Mouse (Mus musculus): ENCODE data around the gene Sema3b.
A peak's percentile ranks its signal among the peaks of the same experiment; 100 is the strongest.

Sema3b gene

GRCm38 (mm10) chr9:107632478-107632877, 23.4 kb upstream of the Sema3b start:
- peak; percentile 73 for DNase-seq

- DNase-seq, result peak; percentile 30
Measured at GRCm38 (mm10) chr9:107631861-107632260, 22.8 kb upstream of the Sema3b start.

GRCm38 (mm10) chr9:107631311-107631826, 22.3 kb upstream of the Sema3b start:
- DNase-seq, result peak; percentile 32

DNA sequence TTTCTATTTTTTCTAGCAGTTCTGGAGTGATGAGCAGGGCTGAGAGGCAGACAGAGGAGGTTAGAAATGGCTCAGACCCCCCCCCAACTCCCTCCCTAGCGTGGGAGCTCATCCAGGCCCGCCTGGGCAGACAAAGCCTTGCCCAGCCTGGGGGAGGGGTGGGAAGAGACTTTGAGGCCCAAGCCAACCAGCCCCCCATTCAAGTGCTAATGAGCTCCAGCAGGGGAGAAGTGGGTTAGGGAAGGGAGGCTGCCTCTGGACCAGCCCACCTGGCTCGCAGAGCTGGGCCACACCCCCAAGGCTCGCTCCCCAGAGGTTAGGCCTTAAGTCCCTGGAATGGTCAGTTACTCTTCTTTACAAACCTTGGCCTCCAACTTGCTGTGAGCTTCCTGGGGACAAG, 21.5 kb upstream of the Sema3b start:
- peak; percentile 64 for DNase-seq

- DNase-seq, result peak; percentile 51
Measured at GRCm38 (mm10) chr9:107629901-107630425, 20.9 kb upstream of the Sema3b start.

- DNase-seq, result peak; percentile 42
Measured at GRCm38 (mm10) chr9:107629411-107629730, 20.3 kb upstream of the Sema3b start.

DNA sequence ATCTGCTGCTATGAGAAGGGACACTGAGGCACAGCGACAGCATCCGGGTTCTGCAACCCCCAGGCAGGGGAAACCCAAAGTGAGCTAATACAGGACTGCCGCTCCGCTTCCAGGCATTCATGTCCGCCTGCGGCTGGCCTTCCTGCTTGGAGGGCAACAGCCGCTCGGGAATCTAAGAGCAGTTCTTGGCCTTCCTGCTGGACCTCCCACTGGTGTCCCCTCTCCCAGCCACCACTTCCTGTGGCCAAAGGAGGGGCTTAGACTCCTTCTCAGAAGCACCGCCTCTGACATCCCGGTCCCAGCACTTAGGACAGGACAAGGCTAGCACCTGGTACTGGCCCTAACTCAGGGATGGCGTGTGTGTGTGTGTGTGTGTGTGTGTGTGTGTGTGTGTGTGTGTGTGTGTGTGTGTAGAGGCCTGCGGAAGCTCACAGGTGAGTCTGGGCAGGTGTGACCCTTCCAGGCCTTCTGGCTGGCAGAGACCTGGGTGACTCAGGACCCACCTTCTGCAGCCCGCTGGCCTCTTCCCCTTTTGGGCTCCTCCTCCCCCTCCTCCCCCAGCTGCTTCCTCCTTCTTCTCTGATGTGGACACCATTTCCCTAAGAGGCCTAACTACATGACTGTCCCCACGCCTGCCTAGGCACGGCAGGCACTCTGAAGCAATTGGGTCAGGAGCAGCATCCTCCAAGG, 19.8 kb upstream of the Sema3b start:
- DNase-seq, result peak; percentile 48

DNA sequence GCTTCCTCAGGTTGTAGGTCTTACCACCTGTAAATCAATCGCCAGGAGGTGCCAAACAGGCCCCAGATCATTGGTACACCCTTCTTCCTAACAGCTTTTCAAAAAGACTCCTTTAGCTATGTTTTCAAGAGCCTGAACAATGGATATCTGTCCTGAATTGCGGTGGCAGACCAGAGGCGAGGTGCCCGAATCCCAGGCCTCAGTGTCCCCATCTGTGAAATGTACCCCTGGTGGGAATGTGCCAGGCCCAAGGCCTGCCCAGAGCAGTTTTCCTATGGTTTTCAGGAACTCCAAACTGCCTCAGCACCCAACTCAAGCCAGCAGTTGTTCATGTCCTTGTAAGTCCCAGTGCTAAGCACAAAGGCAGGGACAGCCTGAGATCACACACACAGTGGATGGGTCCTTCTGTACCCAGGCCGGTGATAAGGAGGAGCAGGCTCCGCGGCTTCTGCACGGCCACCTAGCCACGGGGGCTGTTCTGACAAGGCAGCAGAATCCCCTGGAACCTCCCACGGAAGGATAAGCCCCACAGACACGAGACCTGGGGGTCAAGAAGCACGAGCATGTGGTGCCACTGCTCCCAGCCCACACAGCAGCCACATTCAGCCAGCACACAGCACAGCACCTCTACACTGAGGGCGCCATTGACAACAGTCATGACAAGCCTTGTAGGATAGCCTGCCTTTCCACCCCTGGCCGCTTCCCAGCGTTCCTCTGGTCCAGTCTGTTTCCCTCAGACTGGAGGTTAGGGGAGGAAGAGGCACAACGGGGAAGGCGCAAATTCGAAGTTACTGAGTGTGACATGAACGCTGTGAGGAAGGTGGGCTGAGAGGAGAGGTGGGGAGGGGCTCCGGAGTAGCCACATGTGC, 18.6 kb upstream of the Sema3b start:
- peak; percentile 51 for DNase-seq

GRCm38 (mm10) chr9:107626844-107627277, 17.8 kb upstream of the Sema3b start:
- peak; percentile 81 for DNase-seq

GRCm38 (mm10) chr9:107626158-107626843, 17.3 kb upstream of the Sema3b start:
- peak; percentile 45 for DNase-seq

DNA sequence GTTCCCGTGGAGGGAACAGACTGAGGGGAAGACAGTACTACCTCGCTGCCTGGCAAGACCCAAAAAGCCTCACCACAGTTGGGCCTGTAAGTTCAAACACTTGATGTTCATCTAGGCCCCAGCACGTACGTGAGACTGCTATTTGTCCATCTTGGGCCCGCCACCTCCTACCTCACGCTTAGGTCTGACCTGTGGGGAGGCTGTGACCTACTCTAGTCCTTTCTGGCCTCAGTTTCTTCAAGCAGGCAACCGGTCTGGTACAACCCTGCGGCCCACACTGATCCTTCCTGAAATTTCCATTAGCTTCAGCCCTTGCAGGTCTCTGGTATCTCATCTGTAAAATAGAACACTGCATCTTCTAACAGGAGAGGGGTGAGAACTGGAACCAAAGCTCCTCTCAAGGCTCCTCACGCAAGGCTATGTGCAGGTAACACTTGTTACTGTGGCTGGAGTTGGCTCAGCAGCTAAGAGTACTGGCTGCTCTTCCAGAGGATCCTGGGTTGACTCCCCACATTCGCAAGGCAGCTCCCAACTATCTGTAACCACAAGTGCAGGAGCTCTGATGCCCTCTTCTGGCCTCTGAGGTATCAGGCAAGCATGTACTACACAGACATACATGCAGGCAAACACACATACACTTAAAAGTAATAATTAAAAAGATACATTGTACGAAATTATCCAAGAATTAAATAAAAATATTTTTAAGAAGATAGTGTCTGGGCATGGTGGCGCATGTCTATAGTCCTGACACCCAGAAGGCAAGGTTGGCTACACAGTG, 16.5 kb upstream of the Sema3b start:
- DNase-seq, result no peak

DNA sequence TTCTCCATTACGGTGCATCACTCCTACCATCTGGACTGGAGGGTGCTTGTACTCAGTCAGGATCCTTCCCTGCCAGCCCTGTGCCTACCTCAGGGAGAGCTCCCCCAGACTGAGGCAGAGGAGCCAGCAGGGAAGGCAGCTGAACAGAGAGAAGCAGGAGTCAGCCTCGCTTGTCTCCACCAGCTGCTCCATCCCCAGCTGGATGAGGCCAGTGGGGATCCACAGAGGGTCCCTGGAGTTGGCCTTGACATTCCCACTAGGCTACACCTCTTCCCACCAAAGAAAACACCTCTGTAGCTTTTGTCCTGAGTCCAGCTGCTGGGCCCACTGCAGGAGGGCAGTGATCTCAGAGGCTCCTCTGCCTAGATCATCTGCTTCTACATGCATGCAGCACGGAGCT, 15.9 kb upstream of the Sema3b start:
- peak; percentile 28 for DNase-seq

DNA sequence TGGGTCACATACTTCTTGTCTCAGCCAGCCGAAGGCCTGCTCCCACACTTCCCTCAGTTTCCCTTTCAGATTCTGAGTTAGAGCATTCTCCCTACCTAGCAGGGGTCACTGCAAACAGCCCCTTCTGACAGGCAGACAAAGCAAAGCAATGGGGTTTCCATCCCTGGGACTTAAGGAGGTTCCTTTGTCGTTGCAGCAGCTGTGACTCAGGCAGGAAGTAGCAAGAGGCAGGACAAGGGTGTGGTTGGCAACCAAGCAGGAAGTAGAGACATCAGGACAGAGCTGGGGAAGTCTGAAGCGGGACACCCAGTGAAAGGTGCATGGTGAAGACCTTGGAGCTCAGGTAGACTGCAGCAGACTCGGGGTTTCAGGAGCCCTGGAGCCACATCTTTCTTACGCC, 15.5 kb upstream of the Sema3b start:
- no peak for DNase-seq

- peak; percentile 50 for DNase-seq
Measured at GRCm38 (mm10) chr9:107620954-107621353, 11.9 kb upstream of the Sema3b start.

GRCm38 (mm10) chr9:107619546-107619879, 10.5 kb upstream of the Sema3b start:
- DNase-seq, result no peak

- DNase-seq, result peak; percentile 58
Measured at GRCm38 (mm10) chr9:107618778-107619545, 9.9 kb upstream of the Sema3b start.

DNA sequence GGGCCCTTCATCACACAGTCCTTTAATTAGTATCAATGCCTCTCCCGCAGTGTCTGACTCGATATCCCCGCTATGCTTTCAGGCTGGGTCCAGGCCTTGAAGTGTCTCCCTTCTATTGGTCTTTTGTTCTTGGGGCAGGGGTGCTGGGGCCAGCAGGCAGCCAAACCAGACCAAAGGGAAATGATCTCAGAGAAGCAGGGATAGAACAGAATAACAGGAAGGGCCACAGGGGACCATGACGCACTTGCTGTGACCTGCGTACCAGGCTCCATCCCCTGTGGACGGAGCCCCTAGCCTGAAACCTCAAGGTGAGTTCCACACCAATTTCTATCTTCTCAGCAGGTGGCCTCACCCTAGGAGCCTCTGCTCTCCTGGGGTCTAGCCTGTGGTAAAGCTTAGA, 9.1 kb upstream of the Sema3b start:
- DNase-seq, result no peak

GRCm38 (mm10) chr9:107617461-107617860, 8.4 kb upstream of the Sema3b start:
- no peak for DNase-seq

- DNase-seq, result no peak
Measured at GRCm38 (mm10) chr9:107615035-107615434, 6.0 kb upstream of the Sema3b start.

- no peak for DNase-seq
Measured at GRCm38 (mm10) chr9:107612945-107613569, 4.0 kb upstream of the Sema3b start.

Measured in cerebellum, adult 11-12 months (tissue).